Mouse (Mus musculus): Measurements from ENCODE around the gene Macrod1. TPM values are rescaled to one million over a fixed set of nuclear protein-coding genes. Genes with fewer than 3 reads are reported as not detected.

Macrod1 gene
- polyA plus RNA-seq, 1 experiment from 2014 or later = 5.6 TPM

- ATAC-seq (ENCODE audit: low read depth) = peak; percentile 71; the same call in 1 of the 2 replicates
- Histone ChIP-seq H3K27ac (ENCODE audit: low read depth, low read length) (no peak overlapping the region), H3K9me3 (ENCODE audit: control insufficient read depth, low read length) (no peaks in the 10 kb centered on the region), H3K4me3 (ENCODE audit: low read depth, low read length) (no peak overlapping the region), H3K4me2 (ENCODE audit: low read depth, low read length) (peak overlapping the region; percentile 23; the same call in 1 of the 2 replicates), H3K9ac (replicated peaks; ENCODE audit: low read depth, low read length) (peak overlapping the region; percentile 37; the same call in 1 of the 2 replicates), H3K27me3 (ENCODE audit: control insufficient read depth, insufficient read depth, low read length) (peaks cover 15% of the 10 kb centered on the region; the same call in 1 of the 2 replicates), H3K4me1 (ENCODE audit: control insufficient read depth, insufficient read depth, low read length) (peaks cover 47% of the 10 kb centered on the region), H3K36me3 (ENCODE audit: control insufficient read depth, insufficient read depth, low read length) (no peaks in the 10 kb centered on the region)
- 9% methylated on average over 14 of the region's 14 CpGs for WGBS
These were observed 103.7 kb downstream of the Macrod1 start for GRCm38 (mm10) chr19:7160151-7160906.

DNA sequence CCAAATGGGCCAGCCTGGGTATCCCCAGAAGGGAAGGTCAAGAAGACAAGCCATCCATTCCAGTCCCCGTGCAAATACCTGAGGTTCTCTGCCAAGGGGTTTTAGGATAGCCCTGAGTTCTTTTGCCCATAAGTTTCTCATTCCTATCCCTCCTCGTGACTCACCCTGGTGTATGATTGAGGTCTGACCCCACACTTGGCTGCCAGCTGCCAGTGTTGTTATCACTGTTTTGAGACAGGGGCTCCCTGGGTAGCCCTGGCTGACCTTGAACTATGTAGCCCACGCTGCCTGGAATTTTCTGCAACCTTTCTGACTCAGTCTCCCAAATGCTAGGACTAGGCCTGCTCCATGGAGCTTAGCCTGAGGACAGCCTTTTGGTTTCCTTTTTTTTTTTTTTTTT is 104.5 kb downstream of the Macrod1 start:
- Histone ChIP-seq H3K4me2 (ENCODE audit: low read depth, low read length) (no peak overlapping the region), H3K9ac (replicated peaks; ENCODE audit: low read depth, low read length) (no peak overlapping the region), H3K4me3 (ENCODE audit: low read depth, low read length) (no peak overlapping the region), H3K9me3 (ENCODE audit: control insufficient read depth, low read length) (no peaks in the 10 kb centered on the region), H3K36me3 (ENCODE audit: control insufficient read depth, insufficient read depth, low read length) (no peaks in the 10 kb centered on the region), H3K4me1 (ENCODE audit: control insufficient read depth, insufficient read depth, low read length) (peaks cover 49% of the 10 kb centered on the region), H3K27me3 (ENCODE audit: control insufficient read depth, insufficient read depth, low read length) (peaks cover 15% of the 10 kb centered on the region; the same call in 1 of the 2 replicates), H3K27ac (ENCODE audit: low read depth, low read length) (no peak overlapping the region)
- WGBS = 71% methylated on average over 3 of the region's 3 CpGs
- ATAC-seq (ENCODE audit: low read depth) = no peak

DNA sequence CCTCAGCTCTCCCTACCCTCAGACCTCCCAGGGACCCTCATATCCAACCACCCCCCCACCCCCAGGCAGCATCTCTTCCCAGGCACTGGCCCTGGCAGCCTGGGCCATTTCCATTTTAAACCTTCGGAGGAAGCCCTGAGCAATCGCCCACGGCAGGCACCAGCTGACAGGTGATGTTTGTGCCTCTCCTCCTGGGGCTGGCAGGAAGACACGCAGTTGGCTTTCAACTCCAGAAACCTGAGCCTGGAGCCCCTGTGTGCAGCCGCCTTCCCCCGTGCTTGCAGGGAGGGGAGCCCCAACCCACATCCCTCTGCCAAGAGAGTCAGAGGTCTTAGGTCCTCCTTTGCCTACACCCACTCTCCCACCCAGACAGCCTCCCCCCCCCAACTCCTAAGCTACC is 107.6 kb downstream of the Macrod1 start:
- WGBS = 8% methylated on average over 6 of the region's 6 CpGs
- H3K4me2 ChIP-seq (ENCODE audit: low read depth, low read length) = peak overlapping the region; percentile 91
- H3K9me3 ChIP-seq (ENCODE audit: control insufficient read depth, low read length) = no peaks in the 10 kb centered on the region
- H3K9ac ChIP-seq (replicated peaks; ENCODE audit: low read depth, low read length) = peak overlapping the region; percentile 74
- H3K27me3 ChIP-seq (ENCODE audit: control insufficient read depth, insufficient read depth, low read length) = peaks cover 13% of the 10 kb centered on the region; the same call in 1 of the 2 replicates
- no peaks in the 10 kb centered on the region for H3K36me3 ChIP-seq (ENCODE audit: control insufficient read depth, insufficient read depth, low read length)
- H3K4me3 ChIP-seq (ENCODE audit: low read depth, low read length) = peak overlapping the region; percentile 76
- H3K27ac ChIP-seq (ENCODE audit: low read depth, low read length) = no peak overlapping the region; the same call in 1 of the 2 replicates
- ATAC-seq (ENCODE audit: low read depth) = no peak
- peaks cover 30% of the 10 kb centered on the region for H3K4me1 ChIP-seq (ENCODE audit: control insufficient read depth, insufficient read depth, low read length)

GRCm38 (mm10) chr19:7164820-7165323 is 108.3 kb downstream of the Macrod1 start:
- H3K4me2 ChIP-seq (ENCODE audit: low read depth, low read length) = peak overlapping the region; percentile 91
- H3K4me1 ChIP-seq (ENCODE audit: control insufficient read depth, insufficient read depth, low read length) = peaks cover 25% of the 10 kb centered on the region
- no peak overlapping the region; the same call in 1 of the 2 replicates for H3K27ac ChIP-seq (ENCODE audit: low read depth, low read length)
- peak overlapping the region; percentile 74 for H3K9ac ChIP-seq (replicated peaks; ENCODE audit: low read depth, low read length)
- WGBS = under 1% methylated on average over 28 of the region's 35 CpGs
- no peaks in the 10 kb centered on the region for H3K36me3 ChIP-seq (ENCODE audit: control insufficient read depth, insufficient read depth, low read length)
- H3K9me3 ChIP-seq (ENCODE audit: control insufficient read depth, low read length) = no peaks in the 10 kb centered on the region
- peaks cover 13% of the 10 kb centered on the region; the same call in 1 of the 2 replicates for H3K27me3 ChIP-seq (ENCODE audit: control insufficient read depth, insufficient read depth, low read length)
- H3K4me3 ChIP-seq (ENCODE audit: low read depth, low read length) = peak overlapping the region; percentile 76
- ATAC-seq (ENCODE audit: low read depth) = 0 out of 2 replicates have a peak, but pooled peaks have one; percentile 1

- ATAC-seq (ENCODE audit: low read depth) = peak; percentile 29; the same call in 1 of the 2 replicates
- peak overlapping the region; percentile 44 for H3K27ac ChIP-seq (ENCODE audit: low read depth, low read length)
- peak overlapping the region; percentile 91 for H3K4me2 ChIP-seq (ENCODE audit: low read depth, low read length)
- no peaks in the 10 kb centered on the region for H3K9me3 ChIP-seq (ENCODE audit: control insufficient read depth, low read length)
- H3K4me1 ChIP-seq (ENCODE audit: control insufficient read depth, insufficient read depth, low read length) = peaks cover 21% of the 10 kb centered on the region
- H3K4me3 ChIP-seq (ENCODE audit: low read depth, low read length) = peak overlapping the region; percentile 76
- WGBS = 0% methylated on average over 35 of the region's 105 CpGs
- H3K36me3 ChIP-seq (ENCODE audit: control insufficient read depth, insufficient read depth, low read length) = no peaks in the 10 kb centered on the region
- H3K27me3 ChIP-seq (ENCODE audit: control insufficient read depth, insufficient read depth, low read length) = peaks cover 13% of the 10 kb centered on the region; the same call in 1 of the 2 replicates
- peak overlapping the region; percentile 74 for H3K9ac ChIP-seq (replicated peaks; ENCODE audit: low read depth, low read length)
These were observed 109.0 kb downstream of the Macrod1 start for GRCm38 (mm10) chr19:7165509-7166199.

- no peak overlapping the region for H3K27ac ChIP-seq (ENCODE audit: low read depth, low read length)
- H3K9ac ChIP-seq (replicated peaks; ENCODE audit: low read depth, low read length) = peak overlapping the region; percentile 74
- H3K9me3 ChIP-seq (ENCODE audit: control insufficient read depth, low read length) = no peaks in the 10 kb centered on the region
- peak; percentile 18; the same call in 1 of the 2 replicates for ATAC-seq (ENCODE audit: low read depth)
- WGBS = 2% methylated on average over 15 of the region's 15 CpGs
- H3K27me3 ChIP-seq (ENCODE audit: control insufficient read depth, insufficient read depth, low read length) = peaks cover 13% of the 10 kb centered on the region; the same call in 1 of the 2 replicates
- no peaks in the 10 kb centered on the region for H3K36me3 ChIP-seq (ENCODE audit: control insufficient read depth, insufficient read depth, low read length)
- peak overlapping the region; percentile 91 for H3K4me2 ChIP-seq (ENCODE audit: low read depth, low read length)
- H3K4me1 ChIP-seq (ENCODE audit: control insufficient read depth, insufficient read depth, low read length) = peaks cover 21% of the 10 kb centered on the region
- H3K4me3 ChIP-seq (ENCODE audit: low read depth, low read length) = peak overlapping the region; percentile 76
These were observed 109.6 kb downstream of the Macrod1 start for GRCm38 (mm10) chr19:7166200-7166711.

DNA sequence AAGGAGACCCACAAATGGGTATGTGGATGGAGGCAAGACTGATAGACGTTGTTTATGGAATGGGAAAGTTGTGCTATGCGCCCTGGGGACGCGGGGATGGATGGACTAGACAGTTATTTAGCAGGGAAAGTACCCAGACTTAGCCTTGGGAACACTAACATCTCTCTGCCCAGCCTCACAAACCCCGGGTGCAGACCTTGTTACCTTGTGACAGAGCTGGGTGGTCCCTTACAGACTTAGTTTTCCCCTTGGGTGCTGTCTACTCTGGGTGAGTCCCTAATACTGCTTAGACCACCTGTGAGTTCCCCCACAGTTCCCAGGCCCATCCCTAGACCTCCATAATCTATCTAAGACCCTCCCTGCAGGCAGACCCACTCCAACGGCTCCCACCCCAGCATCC is 110.2 kb downstream of the Macrod1 start:
- Histone ChIP-seq H3K27me3 (ENCODE audit: control insufficient read depth, insufficient read depth, low read length) (peaks cover 13% of the 10 kb centered on the region; the same call in 1 of the 2 replicates), H3K4me2 (ENCODE audit: low read depth, low read length) (no peak overlapping the region; the same call in 1 of the 2 replicates), H3K36me3 (ENCODE audit: control insufficient read depth, insufficient read depth, low read length) (no peaks in the 10 kb centered on the region), H3K27ac (ENCODE audit: low read depth, low read length) (no peak overlapping the region), H3K4me1 (ENCODE audit: control insufficient read depth, insufficient read depth, low read length) (peaks cover 23% of the 10 kb centered on the region), H3K9me3 (ENCODE audit: control insufficient read depth, low read length) (no peaks in the 10 kb centered on the region), H3K9ac (replicated peaks; ENCODE audit: low read depth, low read length) (no peak overlapping the region), H3K4me3 (ENCODE audit: low read depth, low read length) (no peak overlapping the region; the same call in 1 of the 2 replicates)
- peak; percentile 10; the same call in 1 of the 2 replicates for ATAC-seq (ENCODE audit: low read depth)
- WGBS = 11% methylated on average over 6 of the region's 6 CpGs

- no peak overlapping the region for H3K4me2 ChIP-seq (ENCODE audit: low read depth, low read length)
- H3K36me3 ChIP-seq (ENCODE audit: control insufficient read depth, insufficient read depth, low read length) = no peaks in the 10 kb centered on the region
- no peak overlapping the region for H3K27ac ChIP-seq (ENCODE audit: low read depth, low read length)
- WGBS = 41% methylated on average over 2 of the region's 2 CpGs
- peaks cover 10% of the 10 kb centered on the region; the same call in 1 of the 2 replicates for H3K27me3 ChIP-seq (ENCODE audit: control insufficient read depth, insufficient read depth, low read length)
- no peaks in the 10 kb centered on the region for H3K9me3 ChIP-seq (ENCODE audit: control insufficient read depth, low read length)
- no peak overlapping the region for H3K4me3 ChIP-seq (ENCODE audit: low read depth, low read length)
- ATAC-seq (ENCODE audit: low read depth) = no peak
- H3K9ac ChIP-seq (replicated peaks; ENCODE audit: low read depth, low read length) = no peak overlapping the region
- peaks cover 31% of the 10 kb centered on the region for H3K4me1 ChIP-seq (ENCODE audit: control insufficient read depth, insufficient read depth, low read length)
These were observed 111.8 kb downstream of the Macrod1 start for GRCm38 (mm10) chr19:7168423-7168822.

All from neural tube, embryonic 14.5 days (tissue).